Mouse (Mus musculus) kidney, postnatal 0 days (tissue): ENCODE measurements around the gene Zfp991. TPM values are rescaled to one million over a fixed set of nuclear protein-coding genes. Genes with fewer than 3 reads are reported as not detected.
"Not testable (repeated sequence)": the region's sequence is repeated elsewhere in the genome, so short reads cannot be mapped to it uniquely, and the experiment has no call there.

ENCODE experiments used
- ATAC-seq: fragments of 200-750 bp; cut with Nextera tagmentation; replicated peaks from 2 replicates; pipeline ENCODE4 v1.8.0; 2017; ENCODE audit warnings: low read depth, moderate number of reproducible peaks, moderate TSS enrichment, moderate library complexity; ENCODE audit not compliant: low FRiP score
- DNase-seq: peaks from one replicate; pipeline ENCODE4 v3.0.0-alpha.2; 2016; ENCODE audit warnings: low spot score
- H3K27ac ChIP-seq: fragments of 300-500 bp; sonication (generic); 2 replicates; pipeline ENCODE4 v1.5.1; 2014; ENCODE audit warnings: mild to moderate bottlenecking
- H3K27me3 ChIP-seq: fragments of 300-500 bp; sonication (generic); 2 replicates; pipeline ENCODE4 v1.6.1; 2014; ENCODE audit warnings: low read length, mixed read lengths; ENCODE audit not compliant: insufficient read depth
- H3K36me3 ChIP-seq: fragments of 300-500 bp; sonication (generic); 2 replicates; pipeline ENCODE4 v1.6.1; 2014; ENCODE audit warnings: low read length, mixed read lengths; ENCODE audit not compliant: insufficient read depth
- H3K4me1 ChIP-seq: fragments of 300-500 bp; sonication (generic); replicated peaks from 2 replicates; pipeline ENCODE4 v1.6.1; 2014; ENCODE audit warnings: antibody characterized with exemption, low read length, mixed read lengths; ENCODE audit not compliant: insufficient read depth
- H3K4me2 ChIP-seq: fragments of 300-500 bp; sonication (generic); 2 replicates; pipeline ENCODE4 v1.6.1; 2014; ENCODE audit warnings: mild to moderate bottlenecking, low read length, moderate library complexity, mixed read lengths
- H3K4me3 ChIP-seq: fragments of 300-500 bp; sonication (generic); replicated peaks from 2 replicates; pipeline ENCODE4 v1.5.1; 2014; ENCODE audit warnings: low read depth, low read length
- H3K9ac ChIP-seq: fragments of 300-500 bp; sonication (generic); 2 replicates; pipeline ENCODE4 v1.6.1; 2014; ENCODE audit warnings: low read depth, low read length
- H3K9me3 ChIP-seq: fragments of 300-500 bp; sonication (generic); replicated peaks from 2 replicates; pipeline ENCODE4 v1.6.1; 2016; ENCODE audit warnings: low read length, inconsistent platforms, mixed read lengths
- whole genome bisulfite sequencing: fragments of 180-500 bp; shearing (Covaris S2); extraction: QIAGEN DNeasy Blood & Tissue Kit; methylation state at CpG from one replicate; pipeline ENCODE4 v1.1.7; 2014; 5-methylcytosine and 5-hydroxymethylcytosine counted together
- polyA plus RNA-seq: library from polyadenylated mRNA; unstranded; fragments of >200 nt; fragmentation: Nextera tagmentation; extraction: Ambion mirVana; gene quantifications from 2 replicates; pipeline ENCODE4 v1.2.1, GENCODE M21; 2015

The Zfp991 gene
- polyA plus RNA-seq, 1 experiment from 2014 or later, result 8.4 TPM

- not testable (repeated sequence) for H3K36me3 ChIP-seq, H3K27ac ChIP-seq, H3K9me3 ChIP-seq, H3K4me1 ChIP-seq, H3K27me3 ChIP-seq, ATAC-seq
- Histone ChIP-seq H3K9ac (peak overlapping the region; percentile 74), H3K4me3 (peak overlapping the region; percentile 43), H3K4me2 (peak overlapping the region; percentile 77)
- DNase-seq, result peak; percentile 6
- whole genome bisulfite sequencing, result 24% methylated on average over 4 of the region's 4 CpGs
Observed at GRCm38 (mm10) chr4:147125326-147125725, 6.5 kb upstream of the Zfp991 start.

- H3K9ac ChIP-seq, ATAC-seq, H3K36me3 ChIP-seq, H3K27ac ChIP-seq, H3K4me1 ChIP-seq, DNase-seq, H3K9me3 ChIP-seq, H3K4me2 ChIP-seq, H3K4me3 ChIP-seq, H3K27me3 ChIP-seq: not testable (repeated sequence)
- WGBS, result 85% methylated on average over 4 of the region's 4 CpGs
Observed at GRCm38 (mm10) chr4:147125870-147126269, 6.0 kb upstream of the Zfp991 start.

- H3K9ac ChIP-seq, H3K9me3 ChIP-seq, ATAC-seq, H3K4me1 ChIP-seq, H3K4me3 ChIP-seq, H3K27me3 ChIP-seq, H3K4me2 ChIP-seq, H3K36me3 ChIP-seq, DNase-seq, H3K27ac ChIP-seq: not testable (repeated sequence)
- 74% methylated on average over 2 of the region's 2 CpGs for WGBS
Observed at GRCm38 (mm10) chr4:147126435-147126834, 5.4 kb upstream of the Zfp991 start.

- H3K9ac ChIP-seq, H3K4me3 ChIP-seq, H3K36me3 ChIP-seq, H3K27ac ChIP-seq, H3K4me2 ChIP-seq, H3K4me1 ChIP-seq, ATAC-seq, DNase-seq, H3K9me3 ChIP-seq, H3K27me3 ChIP-seq: not testable (repeated sequence)
- WGBS, result 82% methylated on average over 2 of the region's 2 CpGs
Observed at GRCm38 (mm10) chr4:147127137-147127536, 4.7 kb upstream of the Zfp991 start.

- not testable (repeated sequence) for H3K9ac ChIP-seq, ATAC-seq, H3K9me3 ChIP-seq, H3K4me3 ChIP-seq, H3K36me3 ChIP-seq, H3K4me1 ChIP-seq, H3K27me3 ChIP-seq, H3K4me2 ChIP-seq, H3K27ac ChIP-seq, DNase-seq
Observed at GRCm38 (mm10) chr4:147128152-147128551, 3.7 kb upstream of the Zfp991 start.

- 51% methylated on average over 2 of the region's 2 CpGs for WGBS
- not testable (repeated sequence) for H3K4me1 ChIP-seq, ATAC-seq, H3K9me3 ChIP-seq, H3K4me2 ChIP-seq, H3K27me3 ChIP-seq, H3K36me3 ChIP-seq, DNase-seq, H3K27ac ChIP-seq, H3K4me3 ChIP-seq, H3K9ac ChIP-seq
Observed at GRCm38 (mm10) chr4:147133596-147133995, 1.8 kb downstream of the Zfp991 start.

- H3K4me3 ChIP-seq, H3K27me3 ChIP-seq, H3K4me1 ChIP-seq, H3K4me2 ChIP-seq, H3K36me3 ChIP-seq, H3K9ac ChIP-seq, H3K27ac ChIP-seq, DNase-seq, H3K9me3 ChIP-seq: not testable (repeated sequence)
- 72% methylated on average over 4 of the region's 4 CpGs for WGBS
- ATAC-seq, result 0 out of 2 replicates have a peak, but pooled peaks have one; percentile 54
Observed at GRCm38 (mm10) chr4:147141757-147142156, 9.9 kb downstream of the Zfp991 start.

- not testable (repeated sequence) for H3K9me3 ChIP-seq, ATAC-seq, H3K4me1 ChIP-seq, H3K9ac ChIP-seq, H3K4me2 ChIP-seq, H3K27me3 ChIP-seq, H3K4me3 ChIP-seq, H3K27ac ChIP-seq, DNase-seq, H3K36me3 ChIP-seq
- WGBS, result 94% methylated on average over 2 of the region's 2 CpGs
Observed at GRCm38 (mm10) chr4:147165282-147165681, 33.4 kb downstream of the Zfp991 start.

GRCm38 (mm10) chr4:147170547-147170946, 38.7 kb downstream of the Zfp991 start:
- not testable (repeated sequence) for H3K4me1 ChIP-seq, ATAC-seq, H3K9ac ChIP-seq, H3K36me3 ChIP-seq, H3K4me2 ChIP-seq, DNase-seq, H3K4me3 ChIP-seq, H3K27ac ChIP-seq, H3K27me3 ChIP-seq, H3K9me3 ChIP-seq
- 94% methylated on average over 2 of the region's 2 CpGs for WGBS

GRCm38 (mm10) chr4:147171557-147171956, 39.7 kb downstream of the Zfp991 start:
- WGBS, result no CpG with 5 or more reads among the region's 4 CpGs
- H3K4me2 ChIP-seq, H3K36me3 ChIP-seq, H3K4me1 ChIP-seq, H3K27me3 ChIP-seq, H3K4me3 ChIP-seq, H3K27ac ChIP-seq, ATAC-seq, DNase-seq, H3K9ac ChIP-seq, H3K9me3 ChIP-seq: not testable (repeated sequence)
